Mouse (Mus musculus) kidney, embryonic 15.5 days (tissue): Measurements from ENCODE around the gene Tdpoz2. TPM values are rescaled to one million over a fixed set of nuclear protein-coding genes. Genes with fewer than 3 reads are reported as not detected.
"Not testable (repeated sequence)": the region's sequence is repeated elsewhere in the genome, so short reads cannot be mapped to it uniquely, and the experiment has no call there.

Experiments used
- ATAC-seq: fragments of 200-750 bp; cut with Nextera tagmentation; replicated peaks from 2 replicates; pipeline ENCODE4 v1.8.0; 2017; ENCODE audit warnings: moderate TSS enrichment; ENCODE audit not compliant: low FRiP score
- H3K27ac ChIP-seq: fragments of 300-500 bp; sonication (generic); 2 replicates; pipeline ENCODE4 v1.5.1; 2015; ENCODE audit warnings: mild to moderate bottlenecking, inconsistent platforms
- H3K27me3 ChIP-seq: fragments of 300-500 bp; sonication (generic); 2 replicates; pipeline ENCODE4 v1.6.1; 2015; ENCODE audit warnings: inconsistent platforms
- H3K36me3 ChIP-seq: fragments of 300-500 bp; sonication (generic); 2 replicates; pipeline ENCODE4 v1.6.1; 2015; ENCODE audit warnings: inconsistent platforms
- H3K4me1 ChIP-seq: fragments of 300-500 bp; sonication (generic); 2 replicates; pipeline ENCODE4 v1.6.1; 2015; ENCODE audit warnings: inconsistent platforms
- H3K4me2 ChIP-seq: fragments of 300-500 bp; sonication (generic); 2 replicates; pipeline ENCODE4 v1.6.1; 2015; ENCODE audit warnings: moderate library complexity, mild to moderate bottlenecking, inconsistent platforms
- H3K4me3 ChIP-seq: fragments of 300-500 bp; sonication (generic); replicated peaks from 2 replicates; pipeline ENCODE4 v1.5.1; 2015; ENCODE audit warnings: mild to moderate bottlenecking, inconsistent platforms
- H3K9ac ChIP-seq: fragments of 300-500 bp; sonication (generic); 2 replicates; pipeline ENCODE4 v1.6.1; 2015; ENCODE audit warnings: mild to moderate bottlenecking, inconsistent platforms
- H3K9me3 ChIP-seq: fragments of 300-500 bp; sonication (generic); replicated peaks from 2 replicates; pipeline ENCODE4 v1.6.1; 2016; ENCODE audit warnings: inconsistent platforms
- WGBS: fragments of 180-500 bp; shearing (Covaris S2); methylation state at CpG from one replicate; pipeline ENCODE4 v1.1.7; 2015; ENCODE audit warnings: mixed read lengths; 5-methylcytosine and 5-hydroxymethylcytosine counted together
- polyA plus RNA-seq: library from polyadenylated mRNA; unstranded; fragments of >200 nt; fragmentation: Nextera tagmentation; extraction: Ambion mirVana; gene quantifications from 2 replicates; pipeline ENCODE4 v1.2.1, GENCODE M21; 2015

The Tdpoz2 gene
- not detected in 2 replicates for polyA plus RNA-seq

DNA sequence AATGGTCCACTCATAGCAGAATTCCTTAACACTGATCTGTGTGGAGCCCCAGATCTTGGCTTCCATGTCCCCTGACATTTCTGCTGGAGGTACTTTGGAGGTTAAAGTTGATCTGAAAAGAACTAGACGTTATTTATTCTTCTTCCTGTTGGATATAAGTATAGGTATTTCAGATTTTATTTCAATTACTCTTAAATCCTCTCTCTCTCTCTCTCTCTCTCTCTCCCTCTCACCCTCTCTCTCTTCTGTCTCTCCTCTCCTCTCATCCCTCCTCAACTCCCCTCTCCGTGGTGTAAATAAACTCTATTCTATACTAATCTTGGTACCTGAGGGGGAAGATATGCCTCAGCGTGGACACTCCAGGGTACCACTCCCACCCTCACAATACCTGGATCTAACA, at the start of gene Tdpoz2:
Tdpoz2 (minus strand) TSS at position 101 of the 400 bp plus-strand sequence.
- whole genome bisulfite sequencing: 75% methylated on average over 3 of the region's 3 CpGs
- no peak for ATAC-seq

DNA sequence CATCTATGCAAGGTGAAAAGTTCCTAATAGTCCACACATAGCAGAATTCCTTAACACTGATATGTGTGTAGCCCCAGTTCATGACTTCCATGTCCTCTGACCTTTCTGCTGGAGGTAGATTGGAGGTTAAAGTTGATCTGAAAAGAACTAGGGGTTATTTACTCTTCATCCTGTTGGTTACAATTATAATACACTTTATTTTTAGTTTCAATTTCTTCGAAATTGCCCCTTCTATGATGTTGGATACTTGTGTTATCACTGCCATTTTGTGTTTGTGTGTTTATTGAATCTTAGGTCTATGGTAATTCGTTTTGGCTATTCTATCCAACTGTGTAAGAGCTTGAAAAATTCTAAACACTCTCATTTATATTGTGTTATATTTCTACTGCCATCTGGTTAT, 40.5 kb upstream of the Tdpoz2 start, which contains the start of gene Gm37596:
Gm37596 (minus strand) TSS at position 101 of the 400 bp plus-strand sequence.
- not testable (repeated sequence) for H3K27me3 ChIP-seq, ATAC-seq, H3K36me3 ChIP-seq, H3K4me1 ChIP-seq, H3K9me3 ChIP-seq, H3K9ac ChIP-seq, H3K4me2 ChIP-seq, H3K27ac ChIP-seq, H3K4me3 ChIP-seq
- WGBS: 81% methylated on average over 1 of the region's 2 CpGs

More for the DNA sequence above, at the start of gene Tdpoz2:
- no peaks in the 10 kb centered on the region for H3K36me3 ChIP-seq
- no peaks in the 10 kb centered on the region for H3K27me3 ChIP-seq
- H3K9ac ChIP-seq: no peak within 1 kb of the TSS
- no peaks in the 10 kb centered on the region for H3K4me1 ChIP-seq
- H3K9me3 ChIP-seq: no peaks in the 10 kb centered on the region
- H3K4me2 ChIP-seq: no peak within 1 kb of the TSS
- H3K27ac ChIP-seq: no peak within 1 kb of the TSS
- no peak within 1 kb of the TSS for H3K4me3 ChIP-seq

DNA sequence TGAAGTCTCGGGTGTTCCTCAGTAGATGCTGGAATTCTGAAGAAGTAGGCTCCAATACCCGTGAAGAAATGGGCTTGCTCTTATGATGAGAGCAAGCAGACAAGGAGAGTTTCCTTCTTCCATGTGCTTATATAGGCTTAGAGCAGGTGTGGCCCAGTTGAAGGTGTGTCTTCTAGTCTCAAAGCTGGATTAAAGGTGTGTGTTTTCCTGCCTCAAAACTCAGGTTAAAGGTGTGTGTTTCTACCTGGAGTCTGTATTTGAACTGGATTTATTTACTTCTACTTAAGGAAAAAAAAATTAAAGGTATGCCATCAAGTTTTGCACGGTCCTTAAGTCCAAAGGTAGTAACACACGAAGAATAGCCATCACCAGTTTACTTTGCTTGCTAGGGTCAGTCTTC, 23.7 kb upstream of the Tdpoz2 start, which contains the start of gene Tdpoz1:
Tdpoz1 (minus strand) TSS at position 101 of the 400 bp plus-strand sequence.
- ATAC-seq, H3K27ac ChIP-seq, H3K9ac ChIP-seq, H3K36me3 ChIP-seq, H3K27me3 ChIP-seq, H3K4me1 ChIP-seq, H3K4me2 ChIP-seq, H3K9me3 ChIP-seq, H3K4me3 ChIP-seq: not testable (repeated sequence)
- 82% methylated on average over 2 of the region's 4 CpGs for WGBS

DNA sequence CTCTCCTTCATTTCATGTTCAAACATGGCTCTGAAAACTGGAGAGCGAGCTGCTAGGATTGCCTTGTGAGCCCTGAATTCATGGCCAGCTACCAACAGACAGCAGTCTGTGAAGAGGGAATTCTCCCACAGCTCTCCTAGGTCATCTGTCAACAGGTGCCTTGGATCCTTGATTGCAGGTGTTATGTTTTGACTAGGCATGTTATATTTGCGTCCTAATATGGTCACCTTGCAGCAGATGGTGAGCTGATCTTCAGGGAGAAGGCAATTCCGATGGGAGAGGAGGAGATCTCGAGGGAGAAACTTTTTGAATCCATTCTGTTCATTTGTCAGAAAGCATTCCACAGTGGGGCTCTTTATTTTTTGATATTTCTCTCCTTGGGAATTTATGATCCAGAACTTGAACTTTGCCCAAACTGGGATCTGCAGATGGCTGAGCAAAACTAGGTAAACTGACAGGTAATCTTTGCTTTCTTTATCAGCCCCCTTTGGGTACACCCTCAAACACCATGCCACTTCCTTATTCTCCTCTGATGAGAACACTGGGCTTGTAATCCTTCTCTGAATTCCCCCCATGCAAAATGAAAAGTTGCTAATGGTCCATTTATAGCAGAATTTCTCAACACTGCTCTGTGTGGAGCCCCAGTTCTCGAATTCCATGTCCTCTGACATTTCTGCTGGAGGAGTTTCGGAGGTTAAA, 18.5 kb upstream of the Tdpoz2 start:
- not testable (repeated sequence) for H3K9ac ChIP-seq, ATAC-seq, H3K9me3 ChIP-seq, H3K36me3 ChIP-seq, H3K27ac ChIP-seq, H3K4me3 ChIP-seq, H3K27me3 ChIP-seq, H3K4me2 ChIP-seq, H3K4me1 ChIP-seq
- 76% methylated on average over 5 of the region's 6 CpGs for WGBS

DNA sequence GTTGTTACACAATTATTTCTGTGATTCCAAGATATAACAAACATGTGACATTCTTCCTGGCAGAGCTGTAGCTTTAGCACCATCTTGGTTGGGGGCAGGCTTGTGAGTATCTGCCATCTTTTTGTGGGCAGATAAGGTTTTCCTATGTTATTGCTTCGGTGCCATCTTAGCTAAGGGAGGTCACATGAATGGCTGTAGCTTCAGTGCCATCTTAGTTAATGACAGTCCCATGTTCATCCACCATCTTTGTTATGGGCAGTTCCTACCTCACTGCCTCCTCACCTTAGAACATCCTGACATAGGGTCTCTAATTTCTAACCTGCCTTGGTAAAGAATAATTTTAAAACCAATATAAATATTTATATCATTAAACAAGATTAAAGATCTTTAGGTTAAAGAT, 1.8 kb upstream of the Tdpoz2 start:
- no peak overlapping the region for H3K9ac ChIP-seq
- no peaks in the 10 kb centered on the region for H3K36me3 ChIP-seq
- ATAC-seq: no peak
- no peaks in the 10 kb centered on the region for H3K27me3 ChIP-seq
- no peaks in the 10 kb centered on the region for H3K4me1 ChIP-seq
- WGBS: 77% methylated on average over 1 of the region's 1 CpGs
- H3K4me3 ChIP-seq: no peak overlapping the region
- no peaks in the 10 kb centered on the region for H3K9me3 ChIP-seq
- H3K27ac ChIP-seq: no peak overlapping the region
- H3K4me2 ChIP-seq: no peak overlapping the region

DNA sequence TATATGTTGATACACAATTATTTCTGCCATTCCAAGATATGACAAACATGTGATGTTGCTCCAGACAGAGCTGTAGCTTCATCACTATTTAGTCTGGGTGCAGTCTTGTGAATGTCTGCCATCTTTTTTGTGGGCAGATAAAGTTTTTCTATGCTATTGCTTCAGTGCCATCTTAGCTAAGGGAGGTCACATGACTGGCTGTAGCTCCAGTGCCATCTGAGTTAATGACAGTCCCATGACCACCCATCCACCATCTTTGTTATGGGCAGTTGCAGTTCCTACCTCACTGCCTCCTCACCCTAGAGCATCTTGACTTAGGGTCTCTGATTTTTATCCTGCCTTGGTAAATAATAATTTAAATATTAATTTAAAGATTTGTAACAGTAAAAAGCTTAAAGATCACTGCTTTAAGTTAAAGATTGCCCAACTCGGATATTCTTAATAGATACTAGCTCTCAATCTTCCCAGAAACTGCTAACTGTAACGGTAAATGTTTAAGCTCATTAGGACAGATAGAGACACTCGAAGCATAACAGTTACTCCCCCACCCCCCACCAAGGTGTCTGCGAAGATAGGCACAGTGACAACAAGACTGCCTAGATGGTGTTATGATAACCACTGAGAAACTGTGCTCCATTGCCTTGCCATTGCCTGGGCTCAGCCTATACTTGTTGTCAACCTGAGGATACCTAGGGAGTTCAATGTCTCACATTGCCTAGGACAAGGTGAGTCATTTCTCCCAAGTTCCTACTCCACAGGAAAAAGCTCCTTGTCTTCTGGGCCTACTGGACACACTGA, 21.4 kb downstream of the Tdpoz2 start:
- H3K4me2 ChIP-seq, H3K27ac ChIP-seq, H3K9me3 ChIP-seq, H3K4me3 ChIP-seq, H3K27me3 ChIP-seq, ATAC-seq, H3K36me3 ChIP-seq, H3K4me1 ChIP-seq, H3K9ac ChIP-seq: not testable (repeated sequence)
- WGBS: 80% methylated on average over 4 of the region's 4 CpGs

DNA sequence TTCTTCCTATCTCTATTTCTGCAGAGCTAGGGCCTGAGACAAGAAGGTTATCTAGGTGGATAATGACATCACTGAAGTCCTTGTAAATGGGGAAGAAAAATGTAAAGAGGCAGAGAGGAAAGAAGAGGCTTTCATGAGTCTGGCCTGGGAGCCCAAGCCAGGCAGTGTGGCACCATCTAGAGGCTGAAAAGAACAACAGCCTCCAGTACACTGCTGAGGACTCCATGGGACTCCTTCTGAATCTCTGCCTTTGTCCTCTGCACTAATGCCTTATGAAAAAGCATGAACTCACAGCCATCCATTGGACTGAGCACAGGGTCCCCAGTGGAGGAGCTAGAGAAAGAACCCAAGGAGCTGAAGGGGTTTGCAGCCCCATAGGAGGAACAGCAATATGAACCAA, 43.5 kb downstream of the Tdpoz2 start:
- H3K4me2 ChIP-seq, H3K9me3 ChIP-seq, H3K27ac ChIP-seq, H3K4me3 ChIP-seq, H3K36me3 ChIP-seq, H3K27me3 ChIP-seq, H3K4me1 ChIP-seq, H3K9ac ChIP-seq: not testable (repeated sequence)
- ATAC-seq: peak; percentile 86

DNA sequence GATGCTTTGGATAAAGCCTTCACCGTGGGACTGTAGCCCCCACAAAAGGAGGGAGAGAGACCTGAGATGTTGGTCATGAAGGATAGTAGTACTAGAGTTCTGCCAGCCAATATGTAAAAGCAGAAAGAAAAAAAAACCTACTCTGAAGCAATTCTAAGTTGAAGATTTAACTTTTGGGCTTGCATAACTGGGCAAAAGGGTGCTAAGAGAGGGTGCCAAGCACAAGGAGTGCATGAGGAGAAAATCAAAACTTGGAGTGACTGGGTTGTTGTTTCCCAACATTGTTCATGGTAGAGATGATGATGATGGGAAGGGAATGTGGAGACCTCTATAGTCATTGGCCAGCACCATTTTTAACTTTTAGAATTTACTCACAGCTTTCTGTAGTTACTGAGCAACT, 50.6 kb downstream of the Tdpoz2 start:
- Histone ChIP-seq H3K9ac (no peak overlapping the region), H3K9me3 (no peaks in the 10 kb centered on the region)
- 93% methylated on average over 1 of the region's 1 CpGs for WGBS

More for the DNA sequence above, 50.6 kb downstream of the Tdpoz2 start:
- Histone ChIP-seq H3K27ac (no peak overlapping the region), H3K27me3 (no peaks in the 10 kb centered on the region), H3K4me1 (peaks cover 18% of the 10 kb centered on the region), H3K4me3 (no peak overlapping the region), H3K4me2 (no peak overlapping the region), H3K36me3 (no peaks in the 10 kb centered on the region)
- no peak for ATAC-seq

Other genes starting within 250 kb of the Tdpoz2 start
- 4.0 and 5.0 TPM in 2 replicates for gene Tchh, start 210.4 kb downstream of the Tdpoz2 start, polyA plus RNA-seq
- 0.15 and 0.38 TPM in 2 replicates for gene Tchhl1, start 183.9 kb downstream of the Tdpoz2 start, polyA plus RNA-seq
- gene S100a11, start 132.2 kb downstream of the Tdpoz2 start, polyA plus RNA-seq: 1,358 and 1,377 TPM in 2 replicates
- gene S100a10, start 97.6 kb downstream of the Tdpoz2 start, polyA plus RNA-seq: 516 and 533 TPM in 2 replicates
- gene Tdpoz1, start 23.6 kb upstream of the Tdpoz2 start, polyA plus RNA-seq: not detected in 2 replicates
- not detected in 2 replicates for gene Gm37596, start 40.4 kb upstream of the Tdpoz2 start, polyA plus RNA-seq
- gene Gm5773, start 120.3 kb upstream of the Tdpoz2 start, polyA plus RNA-seq: not detected in 2 replicates
- not detected in 2 replicates for gene Tdpoz4, start 143.7 kb upstream of the Tdpoz2 start, polyA plus RNA-seq
- not detected in 2 replicates for gene Tdpoz3, start 173.3 kb upstream of the Tdpoz2 start, polyA plus RNA-seq